Mouse (Mus musculus) spleen, postnatal 10 days (tissue): ENCODE results near the gene Dis3l2.

ENCODE experiments used
- DNase-seq, 2 experiments: peaks; one replicate each; pipeline ENCODE4 v3.0.0; 2021 to 2022; ENCODE audit warnings: low spot score in 2 of 2

Dis3l2 gene

DNA sequence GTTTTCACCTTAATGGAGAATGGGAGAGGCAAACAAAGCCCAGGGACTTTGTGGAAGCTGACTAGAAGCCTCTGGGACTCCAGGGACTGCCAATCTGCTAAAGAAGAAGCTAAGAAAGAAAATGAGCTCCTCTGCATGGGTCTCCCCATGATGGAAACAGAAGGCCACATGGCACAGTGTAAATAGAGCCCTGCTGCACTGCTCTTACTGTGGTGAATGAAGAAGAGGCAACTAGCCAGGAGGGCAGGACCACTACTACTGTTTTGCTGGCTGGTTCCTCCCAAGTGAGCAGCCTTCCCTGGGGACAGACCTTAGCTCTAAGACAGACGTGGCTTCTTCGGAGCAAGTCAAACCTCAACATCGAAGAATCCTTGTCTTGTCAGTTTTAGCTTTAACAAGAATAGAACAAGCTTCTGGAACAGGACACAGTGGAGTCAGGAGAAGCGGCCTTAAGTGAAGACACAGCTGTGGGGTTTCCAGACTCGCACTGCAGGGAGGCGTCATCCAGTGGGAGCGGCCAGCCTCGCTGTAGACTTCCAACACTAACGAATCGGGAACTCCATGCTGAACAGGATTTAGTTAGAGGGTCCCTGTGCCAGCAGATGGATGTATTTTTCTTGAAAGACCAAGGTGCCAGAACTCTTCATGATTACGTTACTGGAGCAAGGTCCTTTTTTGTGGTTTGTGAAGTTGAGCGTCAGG is 307.2 kb downstream of the Dis3l2 start:
- no peak for DNase-seq

DNA sequence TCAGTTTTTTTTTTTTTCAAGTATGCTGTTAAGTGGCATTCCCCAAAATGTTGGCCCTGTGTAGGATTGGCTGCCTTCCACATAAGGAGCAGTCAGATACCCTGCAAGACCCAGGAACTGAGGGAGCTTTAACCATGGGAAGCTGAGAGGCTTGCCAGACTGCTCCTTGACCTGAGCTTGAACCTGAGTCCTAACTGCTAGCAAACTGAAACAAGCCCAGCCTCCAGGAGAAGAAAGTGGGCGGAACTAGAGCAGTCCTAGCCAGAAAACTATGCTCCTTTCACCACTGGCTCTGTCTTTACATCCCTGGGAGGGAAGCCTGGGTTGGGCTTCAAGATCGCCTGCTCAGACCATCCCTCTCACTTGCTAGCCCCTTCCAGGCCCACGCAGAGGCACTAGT is 308.1 kb downstream of the Dis3l2 start:
- no peak for DNase-seq

DNA sequence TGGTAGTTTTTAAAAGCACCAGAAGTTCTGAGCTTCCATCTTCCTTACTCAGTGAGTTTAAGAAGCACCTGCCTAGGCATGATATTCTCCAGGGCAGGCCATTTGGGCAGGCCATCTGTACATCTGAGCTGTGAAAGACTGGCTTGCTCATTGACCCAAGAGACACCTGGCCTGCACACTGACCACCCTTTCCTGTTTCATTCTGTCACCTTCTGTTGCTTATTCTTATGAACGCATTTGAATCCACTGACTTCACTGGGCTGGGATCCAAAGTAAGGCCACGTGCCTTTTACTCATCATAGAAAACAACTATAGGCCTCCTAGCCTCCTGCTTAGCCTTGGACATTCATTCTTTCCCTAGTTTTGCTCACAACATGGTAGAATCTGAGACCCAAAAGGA is 309.0 kb downstream of the Dis3l2 start:
- DNase-seq, result no peak

DNA sequence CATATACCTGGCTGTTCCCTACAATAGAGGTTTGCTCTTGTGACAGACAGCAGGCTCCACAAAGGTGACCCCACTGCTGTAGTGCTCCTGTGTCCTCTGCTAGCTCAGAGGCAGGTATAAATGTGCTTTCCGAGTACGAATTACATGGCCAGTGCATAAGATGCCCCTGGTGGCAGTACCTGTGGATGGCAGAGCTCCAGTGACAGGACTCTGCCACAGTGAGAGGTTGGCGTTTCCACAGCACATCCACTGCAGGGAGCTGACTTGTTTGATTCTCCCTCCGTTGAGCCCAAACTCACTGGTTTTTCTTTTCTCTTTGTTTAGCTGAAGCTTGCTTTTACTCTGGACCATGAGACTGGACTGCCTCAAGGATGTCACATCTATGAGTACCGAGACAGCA is 317.1 kb downstream of the Dis3l2 start:
- DNase-seq, result no peak

DNA sequence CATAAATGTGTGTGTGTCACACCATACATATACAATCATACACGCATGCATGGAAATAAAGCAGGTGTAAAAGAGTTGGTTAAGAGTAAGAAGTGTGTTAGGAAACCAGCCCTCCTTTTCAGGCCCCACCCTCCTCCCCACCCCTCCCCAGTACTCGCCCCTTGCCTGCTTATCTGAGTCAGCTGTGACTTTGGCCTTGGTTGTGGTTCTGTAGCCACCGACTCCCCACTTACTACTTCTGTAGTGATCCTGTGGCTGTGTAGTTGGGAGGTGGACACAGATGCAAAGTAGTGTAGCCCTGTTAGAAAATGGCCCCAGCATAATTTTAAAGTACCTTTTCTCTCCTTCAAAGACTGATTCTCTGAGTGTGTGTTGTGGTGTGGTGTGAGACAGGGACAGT is 318.0 kb downstream of the Dis3l2 start:
- no peak for DNase-seq

GRCm38 (mm10) chr1:87023291-87024170 is 319.9 kb downstream of the Dis3l2 start:
- no peak for DNase-seq

DNA sequence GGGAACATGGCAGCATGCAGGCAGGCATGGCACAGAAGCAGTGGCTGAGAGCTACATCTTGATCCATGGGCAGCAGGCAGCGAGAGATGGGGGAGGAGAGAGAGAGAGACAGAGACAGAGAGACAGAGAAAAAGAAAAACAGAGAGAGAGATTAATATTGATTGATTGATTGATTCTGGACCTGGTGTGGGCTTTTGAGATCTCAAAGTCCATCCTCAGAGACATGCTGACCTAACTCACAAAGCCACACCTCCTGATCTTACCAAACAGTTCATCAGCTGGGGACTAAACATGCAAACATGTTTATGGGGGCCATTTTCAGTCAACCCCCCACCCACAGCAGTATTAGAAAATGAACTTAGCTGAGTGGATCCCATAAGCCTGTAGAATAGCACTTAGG is 321.4 kb downstream of the Dis3l2 start:
- DNase-seq, result no peak

DNA sequence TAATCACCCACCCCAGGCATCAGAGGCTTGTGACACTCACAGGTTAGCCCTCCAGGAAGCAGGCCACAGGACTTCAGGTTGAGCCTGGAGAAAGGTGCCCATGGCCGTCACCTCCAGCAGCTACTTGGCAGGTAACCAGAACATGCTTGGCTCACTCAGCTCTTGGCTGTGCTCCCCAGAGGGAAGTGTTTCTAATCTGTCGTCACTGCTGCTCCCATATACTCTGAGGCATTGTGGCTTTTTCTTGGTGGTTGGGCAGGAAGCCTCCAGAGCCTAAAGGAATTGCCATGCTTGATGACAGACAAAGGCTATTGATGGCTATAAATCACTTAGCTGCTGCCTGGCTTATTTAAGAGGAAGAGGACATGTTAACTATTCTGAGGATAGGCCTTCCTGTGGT is 325.2 kb downstream of the Dis3l2 start:
- no peak for DNase-seq

GRCm38 (mm10) chr1:87030652-87031051 is 327.0 kb downstream of the Dis3l2 start:
- no peak for DNase-seq

DNA sequence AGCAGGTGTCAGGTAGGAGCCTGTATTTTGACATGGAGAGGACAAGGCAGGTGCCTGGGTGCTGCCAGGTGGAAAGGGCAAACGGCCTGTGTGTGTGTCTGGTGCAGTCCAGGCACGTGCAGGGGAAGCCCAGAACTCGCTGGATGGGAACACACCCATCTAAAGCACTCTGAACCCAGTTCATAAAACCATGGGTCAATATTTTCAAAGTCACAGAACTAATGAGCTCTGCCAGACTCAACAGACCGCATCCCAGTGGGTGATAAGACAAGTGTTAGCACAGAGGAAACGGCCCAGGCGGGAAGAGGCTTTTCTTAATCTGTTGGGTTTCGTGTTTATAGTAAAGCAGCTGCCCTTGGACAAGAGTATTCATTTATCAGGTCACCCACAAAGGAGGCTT is 328.9 kb downstream of the Dis3l2 start:
- no peak for DNase-seq

- DNase-seq, result no peak
Measured at GRCm38 (mm10) chr1:87035532-87036161, 332.0 kb downstream of the Dis3l2 start.

- DNase-seq, result no peak
Measured at GRCm38 (mm10) chr1:87036334-87036733, 332.7 kb downstream of the Dis3l2 start.

DNA sequence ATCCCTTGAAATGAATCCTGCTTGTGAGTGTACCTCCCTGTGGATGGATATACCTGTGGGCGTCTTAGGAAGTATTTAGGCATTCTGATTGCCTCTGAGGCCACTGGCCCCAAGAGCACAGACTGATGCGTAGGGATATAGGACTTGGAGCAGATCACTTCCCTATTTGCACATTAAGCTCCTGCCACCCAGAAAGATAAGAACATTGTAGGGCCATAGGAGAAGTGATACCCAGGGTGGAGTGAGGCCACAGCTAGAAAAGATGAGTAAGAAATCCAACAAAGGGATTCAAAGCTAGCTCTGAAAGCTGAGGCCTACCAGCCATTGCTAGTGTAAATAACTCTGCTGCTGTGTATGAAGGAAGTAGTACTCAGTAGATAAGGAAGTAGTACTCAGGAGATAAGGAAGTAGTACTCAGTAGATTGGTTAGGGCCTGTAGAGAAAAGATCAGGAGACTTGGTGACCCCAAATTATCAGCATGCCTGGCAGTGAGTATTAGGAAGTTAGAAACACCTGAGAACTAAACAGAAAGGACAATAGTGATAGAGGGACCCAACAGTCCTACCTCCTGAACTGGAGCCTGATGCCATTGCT is 335.0 kb downstream of the Dis3l2 start:
- no peak for DNase-seq

GRCm38 (mm10) chr1:87041119-87041518 is 337.5 kb downstream of the Dis3l2 start:
- DNase-seq, result peak; percentile 62 to 78

DNA sequence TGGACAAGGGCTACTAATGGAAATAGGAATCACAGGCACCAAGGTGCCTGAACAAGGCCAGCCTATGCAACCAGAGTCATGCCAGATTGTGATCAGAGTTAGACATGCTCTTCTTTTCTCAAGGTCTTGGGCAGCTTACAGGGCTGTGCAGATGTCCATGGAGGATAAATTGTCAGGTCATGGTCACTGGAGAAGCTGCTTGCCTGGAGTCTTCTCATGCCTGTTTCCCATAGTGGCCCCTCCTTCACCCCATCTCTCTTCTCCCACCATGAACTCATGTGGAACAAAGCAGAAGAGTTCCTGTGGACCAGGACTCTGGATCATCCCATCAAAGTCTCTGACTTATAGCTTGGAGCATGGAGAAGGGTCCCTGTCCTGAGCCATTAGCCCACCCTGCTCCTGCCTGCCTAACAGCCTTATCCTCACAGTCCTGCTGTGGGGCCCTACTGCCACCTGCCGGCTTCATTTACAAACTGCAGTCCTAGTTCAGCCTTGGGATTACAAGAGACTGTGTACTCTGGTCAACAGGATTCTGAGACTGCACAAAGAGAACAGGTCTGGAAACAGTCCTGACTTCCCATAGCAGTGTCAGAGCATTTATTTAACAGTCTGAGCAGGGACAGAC is 338.3 kb downstream of the Dis3l2 start:
- peak; percentile 46 to 77 for DNase-seq

GRCm38 (mm10) chr1:87050072-87050471 is 346.5 kb downstream of the Dis3l2 start:
- no peak for DNase-seq

GRCm38 (mm10) chr1:87050700-87051099 is 347.1 kb downstream of the Dis3l2 start:
- DNase-seq, result no peak

DNA sequence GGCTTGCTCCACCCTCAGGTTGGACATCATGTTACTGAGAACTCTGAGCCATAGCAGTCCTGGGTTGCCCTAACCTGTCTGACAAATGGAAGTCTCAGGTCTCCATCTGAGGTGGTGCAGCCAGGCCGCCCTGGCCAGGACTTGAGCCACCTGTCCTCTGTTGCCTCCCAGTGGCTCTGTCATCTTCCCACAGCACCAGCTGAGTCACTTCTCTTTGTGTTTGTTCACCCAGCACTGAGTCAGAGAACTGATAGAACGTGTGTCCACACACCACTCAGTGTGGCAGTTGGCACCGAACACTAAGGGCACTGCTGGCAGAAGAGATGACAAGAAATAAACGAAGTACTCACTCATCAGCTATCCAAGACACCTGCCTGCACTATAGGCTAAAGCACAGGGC is 347.8 kb downstream of the Dis3l2 start:
- DNase-seq, result no peak

DNA sequence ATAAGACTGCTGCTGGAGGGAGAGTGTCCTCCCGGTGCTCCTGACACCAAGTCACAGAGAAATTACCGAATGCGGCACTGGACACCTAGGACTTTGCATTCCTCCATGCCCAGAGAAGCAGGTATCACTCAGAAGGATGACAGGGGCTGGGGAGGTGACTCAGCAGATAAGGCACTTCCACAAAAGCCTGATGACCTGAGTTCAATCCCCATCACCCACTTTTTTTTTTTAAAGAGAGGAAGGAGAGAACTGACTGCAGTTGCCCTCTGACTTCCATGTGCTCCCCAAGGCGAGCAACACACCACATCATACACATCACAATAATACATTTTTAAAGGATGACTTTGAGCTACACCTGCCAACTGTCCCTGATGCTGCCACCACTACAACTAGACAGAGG is 353.5 kb downstream of the Dis3l2 start:
- DNase-seq, result no peak

- DNase-seq, result no peak
Measured at GRCm38 (mm10) chr1:87059042-87059665, 355.5 kb downstream of the Dis3l2 start.

DNA sequence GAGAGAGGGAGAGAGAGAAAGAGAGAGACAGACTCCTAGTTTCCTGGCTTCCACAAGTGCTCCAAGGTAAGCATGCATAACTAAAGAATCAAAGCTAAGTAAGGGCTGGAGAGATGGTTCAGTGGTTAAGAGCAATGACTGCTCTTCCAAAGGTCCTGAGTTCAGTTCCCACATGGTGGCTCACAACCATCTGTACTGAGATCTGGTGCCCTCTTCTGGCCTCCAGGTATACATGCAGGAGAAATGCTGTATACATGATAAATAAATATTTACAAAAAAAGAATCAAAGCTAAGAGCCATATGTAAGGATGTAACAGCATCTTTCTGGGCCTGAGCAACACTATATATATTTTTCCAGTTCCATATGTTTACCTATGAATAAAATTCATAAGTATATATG is 357.3 kb downstream of the Dis3l2 start:
- no peak for DNase-seq
